Mouse (Mus musculus) bone marrow macrophage, adult 2 months (primary cell): ENCODE results near the gene Zfp978.
"Not testable (repeated sequence)": the region's sequence is repeated elsewhere in the genome, so short reads cannot be mapped to it uniquely, and the experiment has no call there.

Experiments used
- CTCF ChIP-seq: IDR thresholded peaks from 2 replicates; pipeline ENCODE4 v1.5.1; 2012; ENCODE audit warnings: low read depth, mild to moderate bottlenecking, low read length, moderate library complexity
- POLR2A ChIP-seq: IDR thresholded peaks from 2 replicates; pipeline ENCODE4 v1.6.1; 2012; ENCODE audit warnings: mild to moderate bottlenecking, low read depth, low read length, borderline replicate concordance

DNA sequence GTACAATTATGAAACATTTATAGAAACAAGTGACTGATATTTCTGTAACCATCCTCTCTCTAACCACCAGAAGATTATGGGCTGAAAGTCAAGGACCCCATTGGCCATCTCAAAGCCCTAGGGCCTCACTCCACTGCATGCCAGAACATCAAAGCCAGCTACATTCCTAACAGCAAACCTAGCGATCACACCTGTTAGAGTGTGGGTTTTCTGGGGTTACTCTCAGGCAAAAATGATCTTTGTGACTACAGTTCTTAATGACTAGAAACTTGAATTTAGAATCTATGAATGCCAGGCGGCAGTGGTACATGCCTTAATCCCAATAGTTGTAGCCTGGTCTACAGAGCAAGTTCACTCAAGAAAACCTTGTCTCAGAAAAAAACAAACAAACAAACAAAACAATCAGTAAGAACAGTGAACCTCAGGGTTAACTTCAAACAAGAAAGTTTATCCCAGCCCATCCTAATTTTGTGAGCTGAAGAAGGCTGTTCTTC, 16.0 kb upstream of the Zfp978 start:
- not testable (repeated sequence) for TF ChIP-seq POLR2A, CTCF
